Mouse (Mus musculus): ENCODE results near the gene Tdp2. TPM values are rescaled to one million over a fixed set of nuclear protein-coding genes. Genes with fewer than 3 reads are reported as not detected.

The Tdp2 gene
- total and polyA plus RNA-seq, 3 experiments = 8.0 to 13.1 (median 12.0) TPM

DNA sequence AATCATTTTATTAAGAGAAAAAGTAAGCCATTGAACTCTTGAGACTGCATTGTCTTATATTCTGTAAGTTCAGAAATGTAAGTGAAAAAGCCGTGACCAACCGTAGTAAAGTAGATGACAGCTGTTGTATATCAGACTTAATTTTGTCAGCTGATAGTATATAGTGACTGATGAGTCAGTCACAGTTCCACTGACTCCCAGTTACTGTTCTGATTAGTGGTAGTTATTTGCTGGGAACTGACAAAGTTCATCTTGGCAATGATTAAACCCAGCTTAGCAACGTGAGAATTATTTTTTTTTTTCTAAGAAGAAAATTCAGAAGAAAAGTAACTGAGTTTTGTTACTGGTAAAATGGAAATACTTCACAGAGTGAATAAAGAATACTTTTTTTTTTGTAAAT, 10.2 kb downstream of the Tdp2 start:
- Histone ChIP-seq H3K36me3 (ENCODE audit: control insufficient read depth, insufficient read depth, low read length) (peaks cover 2% of the 10 kb centered on the region), H3K27me3 (ENCODE audit: control insufficient read depth, insufficient read depth, low read length) (no peaks in the 10 kb centered on the region), H3K4me3 (no peak overlapping the region), H3K9ac (ENCODE audit: low read depth, low read length) (no peak overlapping the region), H3K27ac (no peak overlapping the region), H3K4me1 (ENCODE audit: control insufficient read depth, insufficient read depth, low read length) (no peaks in the 10 kb centered on the region), H3K79me2 (replicated peaks; ENCODE audit: control insufficient read depth, insufficient read depth, low read length) (peaks cover 2% of the 10 kb centered on the region)
- no peak for DNase-seq
- WGBS = 68% methylated on average over 3 of the region's 3 CpGs
- intact Hi-C loops (cut with DNase I) = no loop called here
- TF ChIP-seq POLR2A (IDR thresholded peaks at IDR 0.05; ENCODE audit: insufficient read depth, low read depth, low read length) = no peak
- TF ChIP-seq CTCF (IDR thresholded peaks at IDR 0.05) = no peak
- TF ChIP-seq EP300 (IDR thresholded peaks at IDR 0.05; ENCODE audit: insufficient read depth, low read depth, low read length) = no peak

DNA sequence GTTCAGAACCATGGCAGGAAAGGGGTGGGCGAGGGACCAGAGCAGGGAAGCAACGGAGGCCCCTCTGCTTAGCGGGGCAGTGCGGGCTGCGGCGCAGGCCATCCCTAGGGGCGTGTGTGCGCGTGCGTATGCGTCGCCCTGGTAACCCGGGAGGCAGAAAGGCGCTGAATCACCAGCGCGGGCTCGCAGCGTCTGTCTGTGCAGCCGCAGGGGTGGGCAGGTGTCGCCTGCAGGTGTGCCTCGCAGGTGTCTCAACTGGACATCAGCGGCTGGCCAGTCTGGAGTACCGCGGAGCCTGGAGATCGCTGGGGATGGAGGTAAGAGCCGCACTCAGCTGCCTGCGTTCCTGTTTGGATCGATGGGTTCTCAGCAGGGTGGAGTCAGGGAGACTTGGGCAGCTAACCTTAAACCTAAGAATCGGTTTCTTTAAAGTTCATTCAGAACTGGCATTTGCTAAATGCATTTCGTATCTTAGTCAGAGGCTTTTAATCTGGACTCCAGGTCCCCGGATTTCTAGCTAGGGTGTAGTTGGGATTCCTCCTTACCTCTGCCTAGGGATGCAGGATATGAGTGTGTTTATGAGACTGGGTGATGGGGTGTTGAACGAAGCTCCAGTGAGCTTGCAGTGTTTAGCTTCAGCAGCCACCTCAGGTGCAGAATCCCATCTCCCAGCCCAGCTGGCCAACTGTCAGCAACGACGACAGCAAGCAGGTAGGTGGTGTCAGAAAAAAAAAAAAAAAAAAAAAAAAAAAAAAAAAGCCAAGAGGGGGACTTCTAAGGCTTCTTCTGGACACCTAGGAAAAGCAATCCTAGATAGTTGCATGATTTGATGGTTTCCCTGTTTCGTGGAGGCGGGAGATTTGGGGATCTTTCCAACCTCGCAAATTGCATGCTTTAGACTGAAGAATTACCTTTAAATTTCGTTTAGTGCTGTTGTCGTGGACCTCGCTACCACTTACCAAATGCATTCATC, 13.8 kb downstream of the Tdp2 start, which contains the start of gene D130043K22Rik:
TSS of gene D130043K22Rik (plus strand) at position 153 of the 973 bp plus-strand sequence.
- Histone ChIP-seq H3K27me3 (ENCODE audit: control insufficient read depth, insufficient read depth, low read length) (no peaks in the 10 kb centered on the region), H3K4me1 (ENCODE audit: control insufficient read depth, insufficient read depth, low read length) (no peaks in the 10 kb centered on the region), H3K79me2 (replicated peaks; ENCODE audit: control insufficient read depth, insufficient read depth, low read length) (no peaks in the 10 kb centered on the region), H3K9ac (ENCODE audit: low read depth, low read length) (no peak within 1 kb of the TSS), H3K4me3 (peak within 1 kb of the TSS; percentile 4; the same call in 1 of the 2 replicates), H3K36me3 (ENCODE audit: control insufficient read depth, insufficient read depth, low read length) (no peaks in the 10 kb centered on the region), H3K27ac (no peak within 1 kb of the TSS)
- 21% methylated on average over 40 of the region's 40 CpGs for WGBS
- intact Hi-C loops (cut with DNase I) = no loop called here
- peak; percentile 30 to 43 for DNase-seq
- TF ChIP-seq EP300 (IDR thresholded peaks at IDR 0.05; ENCODE audit: insufficient read depth, low read depth, low read length) = no peak
- no peak for TF ChIP-seq CTCF (IDR thresholded peaks at IDR 0.05)
- TF ChIP-seq POLR2A (IDR thresholded peaks at IDR 0.05; ENCODE audit: insufficient read depth, low read depth, low read length) = no peak

DNA sequence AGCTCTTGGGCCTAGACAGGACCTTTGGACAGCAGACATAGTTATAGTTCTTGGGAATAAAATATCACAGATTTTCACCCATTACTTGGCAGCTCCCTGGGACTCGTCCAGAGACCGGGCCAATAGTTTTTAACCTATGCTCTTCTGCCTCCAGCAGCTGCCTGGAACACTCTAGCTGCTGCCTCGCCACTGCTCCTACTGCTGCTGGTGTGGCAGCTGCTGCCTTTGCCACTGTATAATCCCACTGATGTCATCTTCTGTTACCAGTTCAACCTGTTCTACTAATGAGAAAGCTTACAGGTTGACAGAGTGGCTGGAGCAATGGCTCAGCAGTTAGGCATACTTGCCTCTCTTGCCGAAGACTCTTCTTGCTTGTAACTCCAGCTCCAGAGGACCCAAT, 17.8 kb downstream of the Tdp2 start:
- Histone ChIP-seq H3K4me1 (ENCODE audit: control insufficient read depth, insufficient read depth, low read length) (no peaks in the 10 kb centered on the region; the same call in 1 of the 2 replicates), H3K4me3 (no peak overlapping the region), H3K27ac (no peak overlapping the region), H3K79me2 (replicated peaks; ENCODE audit: control insufficient read depth, insufficient read depth, low read length) (no peaks in the 10 kb centered on the region), H3K36me3 (ENCODE audit: control insufficient read depth, insufficient read depth, low read length) (no peaks in the 10 kb centered on the region), H3K9ac (ENCODE audit: low read depth, low read length) (no peak overlapping the region), H3K27me3 (ENCODE audit: control insufficient read depth, insufficient read depth, low read length) (no peaks in the 10 kb centered on the region)
- no peak for TF ChIP-seq CTCF (IDR thresholded peaks at IDR 0.05)
- DNase-seq = no peak
- intact Hi-C loops (cut with DNase I) = no loop called here
- 85% methylated on average over 4 of the region's 4 CpGs for WGBS

DNA sequence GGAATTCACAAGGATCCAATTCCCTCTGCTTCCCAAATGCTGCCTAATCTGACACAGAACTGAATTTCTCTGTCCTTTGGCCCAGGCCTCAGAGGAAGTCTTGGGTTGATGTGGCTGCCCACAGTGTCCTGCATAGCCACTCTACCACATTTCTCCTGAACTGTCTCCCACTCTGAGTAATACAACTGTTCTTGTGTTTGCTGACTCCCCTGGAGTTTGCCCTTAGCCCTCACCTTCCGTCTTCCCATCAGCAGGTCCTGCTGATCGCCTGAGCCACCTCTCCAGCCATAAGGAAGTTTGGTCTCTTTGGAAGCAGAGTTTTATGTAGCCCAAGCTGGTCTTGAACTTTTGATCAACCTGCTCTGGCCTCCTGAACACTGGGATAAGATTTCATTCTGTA, 20.5 kb downstream of the Tdp2 start:
- no peak for TF ChIP-seq POLR2A (IDR thresholded peaks at IDR 0.05; ENCODE audit: insufficient read depth, low read depth, low read length)
- TF ChIP-seq EP300 (IDR thresholded peaks at IDR 0.05; ENCODE audit: insufficient read depth, low read depth, low read length) = no peak
- no peak for TF ChIP-seq CTCF (IDR thresholded peaks at IDR 0.05)

DNA sequence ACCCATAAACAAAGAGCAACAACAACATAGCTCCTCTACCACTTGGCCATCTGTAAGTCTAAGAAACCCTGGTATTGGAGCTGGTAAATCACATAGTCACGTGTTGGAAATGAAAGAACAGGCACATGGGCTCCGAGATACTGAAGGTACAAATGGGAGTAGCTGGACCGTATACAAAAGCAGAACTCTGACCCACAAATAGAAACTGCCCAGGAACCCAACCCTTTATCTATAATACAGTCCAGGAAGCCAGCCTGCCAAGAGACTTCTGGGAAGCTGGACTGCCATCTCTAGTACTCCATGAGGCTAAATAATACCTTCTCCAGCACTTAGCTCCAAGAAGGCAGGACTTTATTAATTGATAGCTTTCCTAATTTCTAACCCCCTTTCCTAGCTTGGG, 21.1 kb downstream of the Tdp2 start:
- WGBS = 29% methylated on average over 3 of the region's 3 CpGs
- Histone ChIP-seq H3K9ac (ENCODE audit: low read depth, low read length) (no peak overlapping the region), H3K4me3 (no peak overlapping the region), H3K27me3 (ENCODE audit: control insufficient read depth, insufficient read depth, low read length) (no peaks in the 10 kb centered on the region), H3K79me2 (replicated peaks; ENCODE audit: control insufficient read depth, insufficient read depth, low read length) (no peaks in the 10 kb centered on the region), H3K4me1 (ENCODE audit: control insufficient read depth, insufficient read depth, low read length) (no peaks in the 10 kb centered on the region; the same call in 1 of the 2 replicates), H3K36me3 (ENCODE audit: control insufficient read depth, insufficient read depth, low read length) (no peaks in the 10 kb centered on the region), H3K27ac (peak overlapping the region; percentile 36; the same call in 1 of the 2 replicates)
- intact Hi-C loops (cut with DNase I) = no loop called here
- no peak for TF ChIP-seq EP300 (IDR thresholded peaks at IDR 0.05; ENCODE audit: insufficient read depth, low read depth, low read length)
- peak in 1 of 2 experiments; percentile 28 for DNase-seq

More for the DNA sequence above, 20.5 kb downstream of the Tdp2 start:
- 87% methylated on average over 2 of the region's 2 CpGs for WGBS
- no peaks in the 10 kb centered on the region for H3K79me2 ChIP-seq (replicated peaks; ENCODE audit: control insufficient read depth, insufficient read depth, low read length)
- peak overlapping the region; percentile 36; the same call in 1 of the 2 replicates for H3K27ac ChIP-seq
- H3K27me3 ChIP-seq (ENCODE audit: control insufficient read depth, insufficient read depth, low read length) = no peaks in the 10 kb centered on the region
- no peak overlapping the region for H3K9ac ChIP-seq (ENCODE audit: low read depth, low read length)
- H3K4me3 ChIP-seq = no peak overlapping the region
- intact Hi-C loops (cut with DNase I) = no loop called here
- H3K36me3 ChIP-seq (ENCODE audit: control insufficient read depth, insufficient read depth, low read length) = no peaks in the 10 kb centered on the region
- H3K4me1 ChIP-seq (ENCODE audit: control insufficient read depth, insufficient read depth, low read length) = no peaks in the 10 kb centered on the region; the same call in 1 of the 2 replicates
- no peak for DNase-seq

DNA sequence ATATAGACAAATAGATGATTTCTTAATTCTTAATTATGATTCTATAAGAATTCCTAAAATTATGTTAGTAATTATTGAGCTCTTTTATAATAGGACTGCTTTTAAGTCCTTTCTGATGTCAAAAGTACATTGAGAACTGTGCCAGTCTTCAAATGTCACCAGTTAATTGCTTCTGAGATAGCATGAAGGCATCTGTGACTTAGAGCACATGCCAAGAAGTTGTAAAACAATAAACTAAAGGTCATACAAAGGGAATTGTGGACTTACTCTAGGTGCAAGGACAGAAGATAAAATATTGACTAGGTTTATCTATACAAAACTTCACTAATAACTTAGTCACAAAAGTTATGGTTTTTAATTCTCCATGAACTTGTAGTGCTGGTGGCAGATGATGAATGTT, 27.6 kb downstream of the Tdp2 start:
- H3K9ac ChIP-seq (ENCODE audit: low read depth, low read length) = no peak overlapping the region
- H3K36me3 ChIP-seq (ENCODE audit: control insufficient read depth, insufficient read depth, low read length) = no peaks in the 10 kb centered on the region
- H3K27me3 ChIP-seq (ENCODE audit: control insufficient read depth, insufficient read depth, low read length) = no peaks in the 10 kb centered on the region
- no peaks in the 10 kb centered on the region; the same call in 1 of the 2 replicates for H3K4me1 ChIP-seq (ENCODE audit: control insufficient read depth, insufficient read depth, low read length)
- intact Hi-C loops (cut with DNase I) = no loop called here
- TF ChIP-seq POLR2A (IDR thresholded peaks at IDR 0.05; ENCODE audit: insufficient read depth, low read depth, low read length) (no peak), CTCF (IDR thresholded peaks at IDR 0.05) (no peak), EP300 (IDR thresholded peaks at IDR 0.05; ENCODE audit: insufficient read depth, low read depth, low read length) (no peak)
- no peak for DNase-seq
- H3K79me2 ChIP-seq (replicated peaks; ENCODE audit: control insufficient read depth, insufficient read depth, low read length) = no peaks in the 10 kb centered on the region
- no peak overlapping the region for H3K4me3 ChIP-seq
- no peak overlapping the region for H3K27ac ChIP-seq
